Mouse (Mus musculus) limb, embryonic 14.5 days (tissue): ENCODE measurements around the gene Rln3. TPM values are rescaled to one million over a fixed set of nuclear protein-coding genes. Genes with fewer than 3 reads are reported as not detected.

Experiments used
- ATAC-seq: fragments of 200-750 bp; cut with Nextera tagmentation; 2 replicates; pipeline ENCODE4 v1.8.0; 2017; ENCODE audit warnings: low read depth, moderate number of reproducible peaks, moderate TSS enrichment; ENCODE audit not compliant: low FRiP score
- DNase-seq: peaks from one replicate; pipeline ENCODE4 v3.0.0-alpha.2; 2015; ENCODE audit warnings: low spot score
- H3K27ac ChIP-seq: fragments of 300-500 bp; sonication (generic); replicated peaks from 2 replicates; pipeline ENCODE4 v1.5.1; 2014; ENCODE audit warnings: low read depth, mild to moderate bottlenecking, low read length, moderate library complexity, mixed read lengths
- H3K27me3 ChIP-seq: fragments of 300-500 bp; sonication (generic); 2 replicates; pipeline ENCODE4 v1.6.1; 2014; ENCODE audit warnings: low read length, mixed read lengths; ENCODE audit not compliant: control insufficient read depth, insufficient read depth
- H3K36me3 ChIP-seq: fragments of 300-500 bp; sonication (generic); 2 replicates; pipeline ENCODE4 v1.6.1; 2014; ENCODE audit warnings: mild to moderate bottlenecking, low read length, moderate library complexity, mixed read lengths; ENCODE audit not compliant: control insufficient read depth, insufficient read depth
- H3K4me1 ChIP-seq: fragments of 300-500 bp; sonication (generic); 2 replicates; pipeline ENCODE4 v1.6.1; 2014; ENCODE audit warnings: antibody characterized with exemption, low read length, mixed read lengths; ENCODE audit not compliant: control insufficient read depth, insufficient read depth
- H3K4me2 ChIP-seq: fragments of 300-500 bp; sonication (generic); replicated peaks from 2 replicates; pipeline ENCODE4 v1.6.1; 2014; ENCODE audit warnings: low read depth, mild to moderate bottlenecking, low read length, moderate library complexity; ENCODE audit not compliant: severe bottlenecking
- H3K4me3 ChIP-seq: fragments of 300-500 bp; sonication (generic); replicated peaks from 2 replicates; pipeline ENCODE4 v1.5.1; 2014; ENCODE audit warnings: low read length
- H3K9ac ChIP-seq: fragments of 300-500 bp; sonication (generic); 2 replicates; pipeline ENCODE4 v1.6.1; 2014; ENCODE audit warnings: mild to moderate bottlenecking, low read depth, low read length, moderate library complexity; ENCODE audit not compliant: severe bottlenecking
- H3K9me3 ChIP-seq: fragments of 300-500 bp; sonication (generic); 2 replicates; pipeline ENCODE4 v1.6.1; 2016; ENCODE audit warnings: low read length; ENCODE audit not compliant: control insufficient read depth
- POLR2A ChIP-seq: fragments of 200-500 bp; IDR thresholded peaks from 2 replicates; pipeline ENCODE4 v1.8.0; 2012; ENCODE audit warnings: inconsistent platforms, mild to moderate bottlenecking, moderate library complexity, borderline replicate concordance; ENCODE audit not compliant: insufficient read depth, insufficient read length; ENCODE audit errors: extremely low read depth
- WGBS: fragments of 180-500 bp; shearing (Covaris S2); extraction: QIAGEN DNeasy Blood & Tissue Kit; methylation state at CpG from one replicate; pipeline ENCODE4 v1.1.7; 2014; 5-methylcytosine and 5-hydroxymethylcytosine counted together
- polyA plus RNA-seq, 2 experiments: library from polyadenylated mRNA; depleted of rRNA in 1 of 2; stranded (reverse) in 1 of 2; unstranded in 1 of 2; fragments of >200 nt; fragmentation: Nextera tagmentation in 1 of 2; extraction: Ambion mirVana in 1 of 2; gene quantifications; 2 replicates each; pipeline versions ENCODE4 v1.2.1 to v1.2.3; 2012 to 2014

Rln3 gene
- polyA plus RNA-seq, 2 experiments = not detected

- 32% methylated on average over 40 of the region's 42 CpGs for WGBS
- DNase-seq = no peak
- no peaks in the 10 kb centered on the region for H3K9me3 ChIP-seq
- no peaks in the 10 kb centered on the region for H3K27me3 ChIP-seq
- TF ChIP-seq POLR2A = no peak
- H3K27ac ChIP-seq = no peak overlapping the region
- no peaks in the 10 kb centered on the region for H3K4me1 ChIP-seq
- H3K4me3 ChIP-seq = no peak overlapping the region
- peak overlapping the region; percentile 4; the same call in 1 of the 2 replicates for H3K9ac ChIP-seq
- peak overlapping the region; percentile 18; the same call in 1 of the 2 replicates for H3K4me2 ChIP-seq
- H3K36me3 ChIP-seq = peaks cover 87% of the 10 kb centered on the region
- peak; percentile 19; the same call in 1 of the 2 replicates for ATAC-seq
Measured at GRCm38 (mm10) chr8:84084341-84085115, 39.7 kb upstream of the Rln3 start.

GRCm38 (mm10) chr8:84083829-84084241 is 39.0 kb upstream of the Rln3 start:
- Histone ChIP-seq H3K4me1 (no peaks in the 10 kb centered on the region), H3K4me3 (no peak overlapping the region), H3K36me3 (peaks cover 80% of the 10 kb centered on the region), H3K27me3 (no peaks in the 10 kb centered on the region), H3K4me2 (no peak overlapping the region), H3K9me3 (no peaks in the 10 kb centered on the region), H3K9ac (no peak overlapping the region), H3K27ac (no peak overlapping the region)
- no peak for ATAC-seq
- TF ChIP-seq POLR2A = no peak
- WGBS = 32% methylated on average over 8 of the region's 8 CpGs
- no peak for DNase-seq

GRCm38 (mm10) chr8:84079206-84079605 is 34.4 kb upstream of the Rln3 start:
- TF ChIP-seq POLR2A = no peak
- no peaks in the 10 kb centered on the region for H3K27me3 ChIP-seq
- H3K4me1 ChIP-seq = no peaks in the 10 kb centered on the region
- H3K9ac ChIP-seq = no peak overlapping the region
- no peak overlapping the region for H3K27ac ChIP-seq
- H3K36me3 ChIP-seq = peaks cover 65% of the 10 kb centered on the region
- H3K9me3 ChIP-seq = no peaks in the 10 kb centered on the region
- H3K4me3 ChIP-seq = no peak overlapping the region
- ATAC-seq (no peak), DNase-seq (no peak)
- H3K4me2 ChIP-seq = no peak overlapping the region
- 74% methylated on average over 5 of the region's 5 CpGs for WGBS

- Histone ChIP-seq H3K4me3 (no peak overlapping the region), H3K4me2 (no peak overlapping the region), H3K36me3 (peaks cover 41% of the 10 kb centered on the region), H3K9ac (no peak overlapping the region), H3K27ac (no peak overlapping the region), H3K9me3 (no peaks in the 10 kb centered on the region), H3K27me3 (no peaks in the 10 kb centered on the region), H3K4me1 (peaks cover 4% of the 10 kb centered on the region; the same call in 1 of the 2 replicates)
- ATAC-seq (no peak), DNase-seq (no peak)
- 49% methylated on average over 3 of the region's 3 CpGs for WGBS
- no peak for TF ChIP-seq POLR2A
Measured at GRCm38 (mm10) chr8:84076849-84077248, 32.0 kb upstream of the Rln3 start.

- DNase-seq (no peak), ATAC-seq (no peak)
- Histone ChIP-seq H3K36me3 (peaks cover 38% of the 10 kb centered on the region), H3K4me3 (no peak overlapping the region), H3K27me3 (no peaks in the 10 kb centered on the region), H3K9me3 (no peaks in the 10 kb centered on the region), H3K27ac (no peak overlapping the region), H3K9ac (no peak overlapping the region), H3K4me2 (no peak overlapping the region), H3K4me1 (peaks cover 6% of the 10 kb centered on the region; the same call in 1 of the 2 replicates)
- 96% methylated on average over 1 of the region's 1 CpGs for whole genome bisulfite sequencing
- TF ChIP-seq POLR2A = no peak
Measured at GRCm38 (mm10) chr8:84076412-84076811, 31.6 kb upstream of the Rln3 start.
